Mouse (Mus musculus): ENCODE measurements around the gene Vmn1r218.
"Not testable (repeated sequence)": the region's sequence is repeated elsewhere in the genome, so short reads cannot be mapped to it uniquely, and the experiment has no call there.

Vmn1r218 gene

DNA sequence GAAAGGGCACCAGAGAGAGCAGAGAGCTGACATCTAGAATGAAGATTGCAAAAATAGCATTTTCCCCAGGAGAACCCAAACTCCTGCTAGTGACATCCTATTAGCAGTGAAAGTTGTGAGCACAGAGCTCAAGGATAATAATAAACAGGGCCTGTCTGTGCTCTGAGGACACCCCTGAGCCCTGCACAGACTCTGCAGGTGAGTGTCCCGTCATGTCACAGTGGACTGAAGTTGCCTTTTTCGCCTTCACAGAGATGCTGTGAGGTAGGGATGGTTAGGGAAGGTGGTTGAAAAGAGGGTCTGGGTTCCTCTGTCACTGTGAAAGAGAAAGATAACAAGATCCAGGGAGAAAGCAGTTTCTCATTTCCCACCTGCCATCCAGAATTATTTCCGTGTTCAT, at the start of gene Vmn1r218:
Gene Vmn1r218, plus strand, starts transcription at position 57 of the 400 bp plus-strand sequence.
- DNase-seq = no peak

DNA sequence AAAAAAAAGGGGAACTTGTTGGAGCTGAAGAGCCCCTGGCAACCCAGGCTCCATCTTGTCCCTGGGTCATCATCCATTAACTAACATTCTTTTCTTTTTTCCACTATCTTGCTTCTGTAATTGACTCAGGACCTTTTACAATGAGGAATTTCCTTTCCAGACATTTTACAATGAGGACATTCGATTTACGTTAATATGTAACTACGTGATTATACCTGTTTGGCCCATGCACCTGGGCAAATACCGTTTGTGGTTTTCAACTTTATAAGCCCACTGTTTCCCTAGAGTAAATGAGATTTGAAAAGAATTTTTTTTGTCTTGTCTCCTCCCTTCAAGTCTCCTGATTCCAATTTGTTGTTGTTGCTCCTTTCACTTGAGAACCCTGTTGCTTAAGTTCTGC, 38.6 kb upstream of the Vmn1r218 start:
- DNase-seq = no peak

DNA sequence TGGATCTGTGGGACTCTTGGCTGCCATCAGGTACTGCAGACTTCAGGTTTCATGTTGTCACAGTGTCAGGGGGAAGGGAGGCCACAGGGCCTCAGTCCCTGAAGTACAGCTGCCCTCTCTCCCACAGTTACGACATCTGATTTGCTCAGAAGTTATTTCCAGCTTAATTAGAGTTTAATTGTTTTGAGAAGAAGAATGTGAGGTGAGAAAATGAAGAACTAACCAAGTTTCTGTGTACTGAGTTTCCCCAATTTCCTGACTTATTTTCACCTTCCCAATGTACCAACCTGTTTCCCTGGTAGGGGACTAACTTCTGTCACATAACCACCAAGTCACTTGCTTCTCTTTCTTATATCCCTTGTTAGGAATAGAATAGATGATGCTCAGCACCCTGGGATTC, 14.8 kb upstream of the Vmn1r218 start, which contains the start of gene Vmn1r217:
Gene Vmn1r217, minus strand, starts transcription at position 101 of the 400 bp plus-strand sequence.
- DNase-seq = not testable (repeated sequence)

DNA sequence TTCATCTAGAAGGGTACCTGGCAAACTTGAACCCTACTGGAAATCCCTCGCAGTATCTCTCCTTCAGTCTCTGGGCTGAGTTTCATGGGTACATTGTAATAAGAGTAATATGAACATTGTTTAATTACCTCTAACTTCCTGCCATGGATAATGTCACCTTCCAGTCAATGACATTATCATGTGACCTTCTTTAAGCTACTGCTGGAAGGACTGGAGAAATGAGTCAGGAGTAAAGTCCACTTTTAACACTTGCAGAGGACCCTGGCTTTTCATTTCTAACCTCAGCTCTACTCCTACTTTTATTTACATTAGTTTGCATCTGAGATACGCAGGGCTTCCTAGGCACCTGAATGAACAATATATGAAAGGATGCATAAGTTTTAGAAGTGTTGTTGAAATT, 12.3 kb upstream of the Vmn1r218 start:
- no peak for DNase-seq

DNA sequence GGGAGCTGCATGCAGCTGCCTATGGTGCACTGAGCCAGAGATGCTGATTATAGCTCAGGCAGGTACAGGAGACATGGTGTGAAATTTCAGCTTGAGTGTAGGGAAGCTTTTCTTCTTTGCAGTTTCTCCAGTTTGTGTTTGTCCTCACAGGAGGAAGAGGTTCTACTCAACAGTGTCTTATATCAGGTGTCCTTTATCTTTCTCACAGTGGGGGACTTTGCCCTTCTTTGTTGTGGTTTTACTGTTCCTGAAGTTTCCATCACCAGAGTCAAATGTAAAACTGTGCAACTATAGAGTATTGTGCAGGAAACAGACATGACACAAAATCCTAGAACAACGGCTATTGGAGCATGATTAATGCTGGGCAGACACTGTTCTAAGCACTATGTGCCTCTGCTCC, 546 bp downstream of the Vmn1r218 start:
- DNase-seq = no peak

DNA sequence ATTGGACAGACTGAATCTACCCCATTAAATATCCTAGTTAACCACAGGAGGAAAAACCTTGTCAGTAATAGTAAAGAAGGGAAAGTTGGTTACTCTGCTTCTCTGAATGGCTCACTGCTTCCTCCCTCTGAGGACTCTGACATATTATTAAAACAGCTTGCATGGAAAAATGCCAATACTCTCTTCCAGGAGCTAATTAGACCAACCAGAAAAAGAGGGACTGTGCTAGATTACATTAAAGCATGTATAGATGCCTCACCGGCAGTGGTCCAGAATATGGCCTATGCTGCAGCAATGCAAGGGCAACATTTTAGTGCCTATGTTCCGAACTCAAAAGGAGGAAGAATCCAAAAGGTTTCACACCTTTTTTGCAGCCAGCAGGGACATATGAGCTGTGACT, 5.9 kb downstream of the Vmn1r218 start:
- DNase-seq = peak; percentile 22 to 27

DNA sequence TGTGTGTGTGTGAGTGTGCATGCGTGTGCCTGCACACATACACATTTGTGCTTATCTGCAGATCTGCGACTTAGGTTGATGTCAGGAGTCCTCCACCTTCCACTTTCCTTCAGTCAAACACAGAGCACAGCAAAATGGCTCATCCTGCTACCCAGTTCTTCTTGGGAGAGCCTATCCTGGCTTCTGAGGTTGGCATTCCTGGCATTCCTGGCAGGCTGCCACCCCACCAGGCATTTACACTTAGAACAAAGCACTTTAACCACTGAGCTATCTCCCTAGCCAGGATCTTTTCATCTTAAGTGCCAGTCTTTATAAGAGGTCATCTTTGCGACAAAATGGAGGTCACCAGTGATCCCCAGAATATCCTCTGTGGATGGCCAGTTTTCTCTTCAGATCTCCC, 24.9 kb downstream of the Vmn1r218 start:
- peak in 1 of 2 experiments; percentile 6 for DNase-seq

DNA sequence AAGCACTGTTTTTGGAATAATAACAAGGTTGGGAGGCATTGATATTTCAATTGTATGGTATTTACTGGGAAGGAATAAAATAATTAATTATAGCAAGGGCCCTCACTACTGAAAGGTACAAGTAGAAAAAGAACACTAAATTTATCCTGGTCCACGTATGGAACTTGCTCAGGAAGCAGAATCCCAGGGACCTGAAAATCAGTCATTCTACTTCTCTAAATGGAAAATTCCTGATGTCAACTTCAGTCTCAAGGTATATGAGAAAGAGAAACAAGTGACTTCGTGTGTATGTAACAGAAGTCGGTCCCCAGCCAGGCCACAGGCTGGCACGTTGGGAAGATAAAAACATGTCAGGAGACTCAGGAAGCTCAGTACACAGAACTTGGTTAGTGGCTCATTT, 26.1 kb downstream of the Vmn1r218 start, which contains the start of gene Vmn1r219:
Gene Vmn1r219, plus strand, starts transcription at position 301 of the 400 bp plus-strand sequence.
- DNase-seq = no peak

DNA sequence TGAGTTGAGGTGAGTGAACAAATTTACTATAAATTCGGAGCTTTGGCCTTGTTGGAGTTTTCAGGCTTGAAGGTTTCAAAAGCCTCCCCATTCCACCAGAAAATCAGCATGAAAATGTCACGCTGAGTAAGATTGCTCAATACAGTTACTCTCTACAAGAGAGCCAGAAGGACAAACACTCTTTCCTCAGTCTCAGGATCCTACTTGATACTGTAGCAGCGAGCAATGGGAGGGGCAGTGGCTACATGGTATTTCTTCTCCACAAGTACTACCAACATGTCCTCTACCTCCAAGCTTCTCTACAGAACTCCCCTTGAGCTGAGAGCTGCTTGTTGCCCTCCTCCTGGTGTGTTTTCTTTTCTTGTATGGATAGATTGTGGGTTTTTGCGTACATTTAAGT, 33.5 kb downstream of the Vmn1r218 start:
- DNase-seq = not testable (repeated sequence)

DNA sequence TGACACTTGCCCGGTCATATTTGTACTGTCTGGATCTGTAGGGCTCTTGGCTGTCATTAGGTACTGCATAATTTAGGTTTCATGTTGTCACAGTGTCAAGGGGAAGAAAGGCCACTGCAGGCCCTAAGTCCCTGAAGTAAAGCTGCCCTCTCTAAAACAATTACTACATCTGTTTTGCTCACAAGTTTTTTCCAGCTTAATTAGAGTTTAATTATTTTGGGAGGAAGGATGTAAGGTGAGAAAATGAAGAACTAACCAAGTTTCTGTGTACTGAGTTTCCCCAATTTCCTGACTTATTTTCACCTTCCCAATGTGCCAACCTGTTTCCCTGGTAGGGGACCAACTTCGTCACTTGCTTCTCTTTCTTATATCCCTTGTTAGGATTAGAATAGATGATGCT, 54.9 kb downstream of the Vmn1r218 start, which contains the start of gene Vmn1r220:
Gene Vmn1r220, minus strand, starts transcription at position 101 of the 400 bp plus-strand sequence.
- no peak for DNase-seq
